Mouse (Mus musculus) erythroblast, embryonic 14.5 days (primary cell): ENCODE data around the gene Bzw2.

Experiments
- GATA1 ChIP-seq: IDR thresholded peaks from 2 replicates; pipeline ENCODE4 v1.6.1; 2012; ENCODE audit warnings: low read length, inconsistent platforms, mixed read lengths
- TAL1 ChIP-seq: IDR thresholded peaks from 3 replicates; pipeline ENCODE4 v1.6.1; 2012; ENCODE audit warnings: low read length, inconsistent platforms, mixed read lengths

GRCm38 (mm10) chr12:36110457-36110856 is 47.4 kb downstream of the Bzw2 start:
- TF ChIP-seq GATA1 (no peak), TAL1 (no peak)
